Mouse (Mus musculus) limb, embryonic 15.5 days (tissue): ENCODE measurements at regions not wholly inside any gene's neighbourhood (a gene's known extent, or its start where the extent isn't known, plus 50 kb on each side); places are given as distances from the start of the nearest gene placed in this dataset.
"Not testable (repeated sequence)": the region's sequence is repeated elsewhere in the genome, so short reads cannot be mapped to it uniquely, and the experiment has no call there.

Experiments
- ATAC-seq: fragments of 200-750 bp; cut with Nextera tagmentation; 2 replicates; pipeline ENCODE4 v1.8.0; 2017; ENCODE audit warnings: low read depth, moderate TSS enrichment; ENCODE audit not compliant: insufficient number of reproducible peaks, low FRiP score, low TSS enrichment
- H3K27ac ChIP-seq: fragments of 300-500 bp; sonication (generic); 2 replicates; pipeline ENCODE4 v1.5.1; 2015; ENCODE audit warnings: moderate library complexity, mild to moderate bottlenecking, inconsistent platforms
- H3K27me3 ChIP-seq: fragments of 300-500 bp; sonication (generic); 2 replicates; pipeline ENCODE4 v1.6.1; 2015; ENCODE audit warnings: inconsistent platforms
- H3K36me3 ChIP-seq: fragments of 300-500 bp; sonication (generic); 2 replicates; pipeline ENCODE4 v1.6.1; 2015; ENCODE audit warnings: inconsistent platforms
- H3K4me1 ChIP-seq: fragments of 300-500 bp; sonication (generic); 2 replicates; pipeline ENCODE4 v1.6.1; 2015; ENCODE audit warnings: inconsistent platforms
- H3K4me2 ChIP-seq: fragments of 300-500 bp; sonication (generic); 2 replicates; pipeline ENCODE4 v1.6.1; 2015; ENCODE audit warnings: mild to moderate bottlenecking, inconsistent platforms
- H3K4me3 ChIP-seq: fragments of 300-500 bp; sonication (generic); 2 replicates; pipeline ENCODE4 v1.5.1; 2015; ENCODE audit warnings: mild to moderate bottlenecking, inconsistent platforms
- H3K9ac ChIP-seq: fragments of 300-500 bp; sonication (generic); 2 replicates; pipeline ENCODE4 v1.6.1; 2015; ENCODE audit warnings: inconsistent platforms
- H3K9me3 ChIP-seq: fragments of 300-500 bp; sonication (generic); 2 replicates; pipeline ENCODE4 v1.6.1; 2016; ENCODE audit warnings: inconsistent platforms
- WGBS: fragments of 180-500 bp; shearing (Covaris S2); methylation state at CpG from one replicate; pipeline ENCODE4 v1.1.7; 2015; 5-methylcytosine and 5-hydroxymethylcytosine counted together

DNA sequence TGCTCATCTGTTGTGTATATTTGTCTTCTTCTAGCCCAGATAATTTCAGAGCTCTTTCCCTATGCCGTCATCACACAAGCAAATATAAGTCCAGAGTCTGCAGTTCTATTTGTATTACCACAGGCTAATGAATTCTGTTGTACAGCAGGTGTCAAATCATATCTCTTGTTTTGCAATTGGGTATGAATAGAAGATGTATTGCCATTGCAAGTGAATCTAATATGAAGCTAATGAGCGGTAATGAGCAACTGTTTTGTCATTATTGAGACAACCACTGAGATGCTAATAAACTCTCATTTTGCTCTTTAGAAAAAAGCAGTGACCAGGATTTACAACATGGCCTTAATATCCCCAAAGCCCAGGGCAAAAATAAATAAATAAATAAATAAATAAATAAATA lies 73.5 kb upstream of the Vrk2 start:
- H3K27me3 ChIP-seq, result no peaks in the 10 kb centered on the region
- no peak overlapping the region for H3K27ac ChIP-seq
- H3K9ac ChIP-seq, result no peak overlapping the region
- H3K9me3 ChIP-seq, result no peaks in the 10 kb centered on the region
- H3K4me3 ChIP-seq, result no peak overlapping the region
- no peak overlapping the region for H3K4me2 ChIP-seq
- H3K4me1 ChIP-seq, result no peaks in the 10 kb centered on the region
- WGBS, result 83% methylated on average over 2 of the region's 2 CpGs
- ATAC-seq, result no peak
- H3K36me3 ChIP-seq, result no peaks in the 10 kb centered on the region

GRCm38 (mm10) chr11:26660878-26661277 lies 67.1 kb upstream of the Vrk2 start:
- Histone ChIP-seq H3K4me3 (no peak overlapping the region), H3K9ac (no peak overlapping the region), H3K27me3 (no peaks in the 10 kb centered on the region), H3K4me2 (no peak overlapping the region), H3K9me3 (no peaks in the 10 kb centered on the region), H3K4me1 (no peaks in the 10 kb centered on the region), H3K27ac (no peak overlapping the region), H3K36me3 (no peaks in the 10 kb centered on the region)
- ATAC-seq, result no peak

GRCm38 (mm10) chr11:26649165-26649564 lies 55.4 kb upstream of the Vrk2 start:
- H3K27me3 ChIP-seq, H3K4me1 ChIP-seq: not testable (repeated sequence)

More at GRCm38 (mm10) chr11:26649165-26649564, 55.4 kb upstream of the Vrk2 start:
- H3K9me3 ChIP-seq, H3K4me3 ChIP-seq, H3K36me3 ChIP-seq, H3K4me2 ChIP-seq, H3K27ac ChIP-seq, ATAC-seq, H3K9ac ChIP-seq: not testable (repeated sequence)
